Mouse (Mus musculus) kidney, adult 2 months (tissue): ENCODE measurements around the gene Ankrd6.

Source experiments
- CTCF ChIP-seq: fragments of 200-500 bp; conservative IDR thresholded peaks from 2 replicates; pipeline ENCODE4 v1.5.1; 2011; ENCODE audit warnings: low read depth, mild to moderate bottlenecking, control low read depth, low read length, moderate library complexity, mixed read lengths; ENCODE audit not compliant: insufficient read depth, insufficient read length
- POLR2A ChIP-seq: fragments of 200-500 bp; IDR thresholded peaks from one replicate; pipeline ENCODE4 v1.6.1; 2011; ENCODE audit warnings: low read depth, low read length, control low read depth

DNA sequence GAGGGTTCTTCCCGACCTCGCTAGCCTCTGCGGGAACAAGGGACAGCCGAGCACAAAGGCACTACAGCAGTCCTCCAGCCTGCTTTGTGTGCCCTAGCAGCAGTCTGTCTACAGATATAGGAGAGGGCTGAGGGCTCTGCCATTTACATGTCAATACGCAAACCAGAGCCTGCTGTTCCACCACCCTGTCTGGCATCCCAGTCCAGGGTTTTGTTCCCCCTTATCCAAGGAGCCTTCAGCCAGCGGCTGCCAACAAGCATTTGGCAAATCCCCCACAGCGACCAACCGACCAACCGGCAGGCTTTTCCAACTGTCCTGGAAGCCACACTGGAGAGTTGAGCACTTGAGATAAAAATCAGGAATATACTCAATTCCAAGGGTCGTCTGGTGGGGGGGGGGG lies 27.2 kb downstream of the Ankrd6 start:
- TF ChIP-seq CTCF (no peak), POLR2A (no peak)
